Mouse (Mus musculus): ENCODE measurements around the gene Gm49325.

DNA sequence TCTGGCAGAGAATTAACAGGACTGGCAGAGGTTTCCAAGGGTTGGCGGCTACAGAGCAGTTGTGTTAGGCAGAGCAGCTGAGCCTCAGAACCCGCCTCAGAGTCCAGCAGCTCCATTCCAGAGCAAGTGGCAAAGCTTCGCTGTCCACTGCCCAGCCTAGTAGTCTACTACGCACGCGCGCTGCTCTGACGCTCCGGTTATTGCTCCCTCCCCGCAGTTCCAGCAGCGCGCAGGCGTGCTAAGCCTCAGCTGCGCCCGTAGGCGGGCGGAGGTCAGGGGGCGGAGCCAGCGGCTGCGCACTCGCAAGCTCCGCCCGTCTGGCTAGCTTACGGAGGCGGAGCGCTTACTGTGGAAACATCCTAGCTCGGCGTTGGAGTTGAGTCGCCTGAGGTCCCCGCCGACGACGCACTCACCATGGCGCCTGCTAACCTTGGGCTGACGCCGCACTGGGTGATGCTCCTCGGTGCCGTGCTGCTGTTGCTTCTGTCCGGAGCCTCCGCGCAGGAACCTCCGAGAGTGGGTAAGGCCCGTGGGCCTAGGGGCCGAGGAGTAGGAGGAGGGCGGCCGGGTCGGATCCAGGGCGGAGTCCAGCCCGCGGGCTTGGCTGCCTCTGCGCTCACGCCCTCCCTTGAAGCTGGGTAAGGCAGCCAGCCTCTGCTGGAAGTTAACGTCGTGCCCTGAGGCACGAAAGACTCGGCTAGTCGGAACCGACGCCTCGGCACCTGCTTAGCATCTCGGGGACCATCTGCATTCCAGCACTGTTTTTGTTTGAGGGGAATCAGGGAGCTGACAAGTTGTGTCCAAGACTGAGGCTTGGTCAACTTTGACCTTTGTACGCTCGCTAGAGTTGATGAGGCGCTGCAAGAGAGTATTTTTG, 24.4 kb upstream of the Gm49325 start, which contains the start of gene Pttg1ip:
- TF ChIP-seq CTCF (IDR thresholded peaks at IDR 0.05; ENCODE audit: extremely low read depth, insufficient read length, insufficient replicate concordance, low read depth, low read length) (no peak), POLR2A (IDR thresholded peaks at IDR 0.05; ENCODE audit: low read depth, low read length) (peak; percentile 97)

Data from small intestine, adult 2 months (tissue).